Mouse (Mus musculus) CD8-positive naive resting alpha-beta T cell, adult 2 months (primary cell): Measurements from ENCODE around the gene Pdcd7.
"Not testable (repeated sequence)": the region's sequence is repeated elsewhere in the genome, so short reads cannot be mapped to it uniquely, and the experiment has no call there.

ENCODE experiments used
- DNase-seq, 2 experiments: peaks; one replicate each; pipeline ENCODE4 v3.0.0; 2022; ENCODE audit warnings: low read depth in 2 of 2, low spot score in 2 of 2

The Pdcd7 gene

GRCm38 (mm10) chr9:65345854-65346475 lies at the start of gene Pdcd7:
Gene Pdcd7, plus strand, starts transcription at chr9:65346104.
- peak; percentile 83 to 90 for DNase-seq

GRCm38 (mm10) chr9:65297056-65297455 lies 48.8 kb upstream of the Pdcd7 start:
- no peak for DNase-seq

- DNase-seq = no peak
Observed at GRCm38 (mm10) chr9:65298761-65299160, 47.1 kb upstream of the Pdcd7 start.

GRCm38 (mm10) chr9:65299650-65300049 lies 46.3 kb upstream of the Pdcd7 start:
- no peak for DNase-seq

GRCm38 (mm10) chr9:65302327-65302983 lies 43.4 kb upstream of the Pdcd7 start:
- no peak for DNase-seq

GRCm38 (mm10) chr9:65303586-65303985 lies 42.3 kb upstream of the Pdcd7 start:
- no peak for DNase-seq

GRCm38 (mm10) chr9:65304300-65304699 lies 41.6 kb upstream of the Pdcd7 start:
- DNase-seq = no peak

- no peak for DNase-seq
Observed at GRCm38 (mm10) chr9:65306672-65307071, 39.2 kb upstream of the Pdcd7 start.

GRCm38 (mm10) chr9:65308011-65308410 lies 37.9 kb upstream of the Pdcd7 start:
- no peak for DNase-seq

- DNase-seq = no peak
Observed at GRCm38 (mm10) chr9:65312669-65313357, 33.1 kb upstream of the Pdcd7 start.

GRCm38 (mm10) chr9:65313846-65314245 lies 32.1 kb upstream of the Pdcd7 start:
- no peak for DNase-seq

GRCm38 (mm10) chr9:65322255-65322900 lies 23.5 kb upstream of the Pdcd7 start:
- DNase-seq = no peak

- DNase-seq = no peak
Observed at GRCm38 (mm10) chr9:65325971-65326370, 19.9 kb upstream of the Pdcd7 start.

GRCm38 (mm10) chr9:65327371-65327770 lies 18.5 kb upstream of the Pdcd7 start:
- no peak for DNase-seq

GRCm38 (mm10) chr9:65333958-65334357 lies 11.9 kb upstream of the Pdcd7 start:
- DNase-seq = no peak

GRCm38 (mm10) chr9:65339146-65339545 lies 6.8 kb upstream of the Pdcd7 start:
- DNase-seq = no peak

- DNase-seq = no peak
Observed at GRCm38 (mm10) chr9:65340414-65340813, 5.5 kb upstream of the Pdcd7 start.

GRCm38 (mm10) chr9:65345439-65345838 lies 465 bp upstream of the Pdcd7 start:
- DNase-seq = not testable (repeated sequence)

- peak; percentile 28 to 47 for DNase-seq
Observed at GRCm38 (mm10) chr9:65346476-65347111, 690 bp downstream of the Pdcd7 start.

- no peak for DNase-seq
Observed at GRCm38 (mm10) chr9:65347112-65347850, 1.4 kb downstream of the Pdcd7 start.

GRCm38 (mm10) chr9:65353251-65353650 lies 7.3 kb downstream of the Pdcd7 start:
- no peak for DNase-seq
